Mouse (Mus musculus) hindbrain, postnatal 0 days (tissue): ENCODE data around the gene Grb7. TPM values are rescaled to one million over a fixed set of nuclear protein-coding genes. Genes with fewer than 3 reads are reported as not detected.

Experiments
- ATAC-seq: fragments of 200-750 bp; cut with Nextera tagmentation; 2 replicates; pipeline ENCODE4 v1.8.0; 2017; ENCODE audit warnings: mild to moderate bottlenecking, moderate TSS enrichment, moderate library complexity
- DNase-seq: peaks from one replicate; pipeline ENCODE4 v3.0.0-alpha.2; 2015; ENCODE audit warnings: low spot score
- H3K27ac ChIP-seq: fragments of 300-500 bp; sonication (generic); 2 replicates; pipeline ENCODE4 v1.5.1; 2014; ENCODE audit warnings: mild to moderate bottlenecking
- H3K27me3 ChIP-seq: fragments of 300-500 bp; sonication (generic); 2 replicates; pipeline ENCODE4 v1.6.1; 2014; ENCODE audit warnings: low read length, mixed read lengths; ENCODE audit not compliant: insufficient read depth
- H3K36me3 ChIP-seq: fragments of 300-500 bp; sonication (generic); 2 replicates; pipeline ENCODE4 v1.6.1; 2014; ENCODE audit warnings: low read length, mixed read lengths; ENCODE audit not compliant: insufficient read depth
- H3K4me1 ChIP-seq: fragments of 300-500 bp; sonication (generic); 2 replicates; pipeline ENCODE4 v1.6.1; 2014; ENCODE audit warnings: antibody characterized with exemption, low read length, mixed read lengths; ENCODE audit not compliant: insufficient read depth
- H3K4me2 ChIP-seq: fragments of 300-500 bp; sonication (generic); 2 replicates; pipeline ENCODE4 v1.6.1; 2014; ENCODE audit warnings: low read depth, mild to moderate bottlenecking, low read length, moderate library complexity, mixed read lengths
- H3K4me3 ChIP-seq: fragments of 300-500 bp; sonication (generic); 2 replicates; pipeline ENCODE4 v1.5.1; 2014; ENCODE audit warnings: low read length
- H3K9ac ChIP-seq: fragments of 300-500 bp; sonication (generic); replicated peaks from 2 replicates; pipeline ENCODE4 v1.6.1; 2014; ENCODE audit warnings: mild to moderate bottlenecking, low read length, moderate library complexity, mixed read lengths
- H3K9me3 ChIP-seq: fragments of 300-500 bp; sonication (generic); 2 replicates; pipeline ENCODE4 v1.6.1; 2016; ENCODE audit warnings: low read length, mixed read lengths
- CTCF ChIP-seq: IDR thresholded peaks from 2 replicates; pipeline ENCODE4 v1.5.1; 2016; ENCODE audit warnings: antibody characterized with exemption, control low read depth, low read depth
- WGBS: fragments of 180-500 bp; shearing (Covaris S2); extraction: QIAGEN DNeasy Blood & Tissue Kit; methylation state at CpG from one replicate; pipeline ENCODE4 v1.1.7; 2014; 5-methylcytosine and 5-hydroxymethylcytosine counted together
- polyA plus RNA-seq: library from polyadenylated mRNA; unstranded; fragments of >200 nt; fragmentation: Nextera tagmentation; extraction: Ambion mirVana; gene quantifications from 2 replicates; pipeline ENCODE4 v1.2.1, GENCODE M21; 2015
- total RNA-seq: library from RNA; depleted of rRNA; stranded (reverse); fragments of >200 nt; gene quantifications from 2 replicates; pipeline ENCODE4 v1.2.3, GENCODE M21; 2014

The Grb7 gene
- total and polyA plus RNA-seq, 2 experiments from 2014 or later: 2.0 to 2.7 TPM

DNA sequence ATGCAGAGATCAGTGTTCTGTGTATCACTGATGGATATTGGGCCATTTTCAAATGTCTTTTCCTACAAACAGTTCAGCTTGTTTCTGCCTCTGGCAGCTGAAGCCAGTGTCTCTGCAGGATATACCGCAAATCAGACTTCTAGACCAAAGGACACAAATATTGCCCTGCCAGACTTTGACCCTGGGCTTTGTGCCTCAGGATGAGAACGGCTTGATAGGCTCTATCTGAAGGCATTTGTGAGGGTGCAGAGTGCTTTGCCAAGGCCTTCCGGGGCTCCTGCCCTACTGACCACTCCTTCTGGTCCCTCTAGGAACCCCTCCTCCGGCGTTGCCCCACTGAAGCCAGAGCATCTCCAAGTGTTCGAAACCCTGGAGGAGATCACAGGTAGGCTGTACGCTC lies 19.6 kb upstream of the Grb7 start:
- Histone ChIP-seq H3K36me3 (no peaks in the 10 kb centered on the region), H3K27me3 (no peaks in the 10 kb centered on the region), H3K4me1 (no peaks in the 10 kb centered on the region), H3K4me3 (no peak overlapping the region), H3K9ac (no peak overlapping the region), H3K9me3 (no peaks in the 10 kb centered on the region), H3K4me2 (no peak overlapping the region), H3K27ac (no peak overlapping the region)
- ATAC-seq (no peak), DNase-seq (no peak)
- 91% methylated on average over 7 of the region's 7 CpGs for WGBS
- TF ChIP-seq CTCF: no peak

DNA sequence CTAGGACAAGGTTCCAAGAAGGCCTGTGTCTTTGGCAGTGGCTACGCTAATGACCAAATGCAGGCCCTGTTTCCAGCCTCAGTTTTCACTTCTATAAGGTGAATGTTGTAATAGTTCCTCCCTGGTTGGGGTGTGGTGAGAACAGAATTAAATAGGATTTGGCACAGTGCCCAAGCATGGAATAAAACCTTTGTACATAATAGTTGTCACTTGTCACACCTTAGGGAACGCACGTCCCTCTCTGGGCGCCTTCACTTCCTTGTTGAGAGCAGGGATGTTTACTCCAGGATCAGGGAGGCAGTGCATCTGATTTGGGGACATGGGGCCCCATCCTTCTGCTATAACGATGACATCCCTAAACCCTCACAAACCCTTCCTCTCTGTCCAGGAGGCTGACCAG lies 17.8 kb upstream of the Grb7 start:
- H3K4me3 ChIP-seq: no peak overlapping the region
- ATAC-seq (no peak), DNase-seq (no peak)
- no peaks in the 10 kb centered on the region for H3K27me3 ChIP-seq
- TF ChIP-seq CTCF: no peak
- no peak overlapping the region for H3K27ac ChIP-seq
- 86% methylated on average over 5 of the region's 5 CpGs for WGBS
- no peaks in the 10 kb centered on the region for H3K9me3 ChIP-seq
- no peak overlapping the region for H3K9ac ChIP-seq
- no peaks in the 10 kb centered on the region for H3K4me1 ChIP-seq
- no peak overlapping the region for H3K4me2 ChIP-seq
- no peaks in the 10 kb centered on the region for H3K36me3 ChIP-seq

DNA sequence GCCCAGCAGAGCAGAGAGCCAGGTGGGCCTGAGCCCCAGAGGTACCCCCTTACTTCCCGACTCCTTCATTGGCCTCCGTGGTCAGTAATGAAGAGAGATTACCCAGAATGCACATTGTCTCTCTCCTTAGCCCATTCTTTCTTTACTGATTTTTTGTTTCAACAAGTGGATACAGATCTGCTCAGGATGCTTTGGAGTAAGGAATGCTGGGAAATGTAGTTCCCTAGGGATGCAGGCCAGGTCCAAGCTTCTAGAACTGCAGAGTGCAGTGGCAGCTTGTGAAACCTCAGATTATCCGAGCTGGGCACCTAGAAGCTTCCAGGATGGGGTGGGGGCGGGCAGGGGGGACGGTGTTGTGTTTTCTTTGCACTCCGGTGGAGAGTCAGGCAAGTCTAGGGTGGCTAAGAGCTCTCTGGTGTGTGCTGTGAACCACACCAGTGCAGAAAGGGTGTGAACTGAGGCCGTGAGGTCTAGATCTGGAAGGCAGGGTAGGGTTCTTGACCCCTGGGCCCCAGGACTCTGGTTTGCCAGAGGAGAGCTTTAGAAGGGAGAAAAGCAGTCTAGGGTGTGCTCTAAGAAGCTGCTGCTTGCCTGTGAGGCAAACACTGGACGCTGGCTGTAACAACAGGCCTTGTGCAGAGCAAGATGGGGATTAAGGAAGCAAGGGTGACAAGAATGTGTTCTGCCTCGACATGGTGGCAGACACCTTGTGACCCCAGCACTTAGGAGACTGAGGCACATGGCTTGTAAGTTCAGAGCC lies 14.3 kb upstream of the Grb7 start:
- Histone ChIP-seq H3K9me3 (no peaks in the 10 kb centered on the region), H3K4me3 (no peak overlapping the region), H3K4me2 (no peak overlapping the region), H3K9ac (no peak overlapping the region), H3K4me1 (no peaks in the 10 kb centered on the region), H3K27ac (no peak overlapping the region), H3K27me3 (no peaks in the 10 kb centered on the region), H3K36me3 (peaks cover 5% of the 10 kb centered on the region; the same call in 1 of the 2 replicates)
- ATAC-seq: no peak
- DNase-seq: no peak
- 79% methylated on average over 9 of the region's 9 CpGs for WGBS
- TF ChIP-seq CTCF: no peak

DNA sequence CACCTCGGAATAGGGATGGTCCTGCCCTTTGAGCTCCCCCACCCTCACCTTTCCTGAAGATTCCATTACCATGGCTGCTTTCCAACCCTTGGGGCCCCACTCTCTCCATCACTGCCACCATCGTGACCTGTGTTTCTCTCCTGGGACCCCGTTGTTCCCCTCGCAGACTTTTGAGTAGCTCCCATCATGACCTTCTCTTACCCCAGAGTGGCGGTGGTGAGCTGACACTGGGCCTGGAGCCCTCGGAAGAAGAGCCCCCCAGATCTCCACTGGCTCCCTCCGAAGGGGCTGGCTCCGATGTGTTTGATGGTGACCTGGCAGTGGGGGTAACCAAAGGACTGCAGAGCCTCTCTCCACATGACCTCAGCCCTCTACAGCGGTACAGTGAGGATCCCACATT lies 10.5 kb upstream of the Grb7 start:
- Histone ChIP-seq H3K27ac (no peak overlapping the region), H3K4me2 (no peak overlapping the region), H3K4me3 (no peak overlapping the region), H3K9me3 (no peaks in the 10 kb centered on the region), H3K9ac (no peak overlapping the region), H3K4me1 (no peaks in the 10 kb centered on the region), H3K36me3 (peaks cover 6% of the 10 kb centered on the region; the same call in 1 of the 2 replicates), H3K27me3 (no peaks in the 10 kb centered on the region)
- no peak for TF ChIP-seq CTCF
- no peak for DNase-seq
- 88% methylated on average over 9 of the region's 9 CpGs for WGBS
- no peak for ATAC-seq

- no peak overlapping the region for H3K4me3 ChIP-seq
- H3K9ac ChIP-seq: peak overlapping the region; percentile 65; the same call in 1 of the 2 replicates
- DNase-seq (no peak), ATAC-seq (no peak)
- H3K4me2 ChIP-seq: peak overlapping the region; percentile 70
- H3K36me3 ChIP-seq: peaks cover 6% of the 10 kb centered on the region; the same call in 1 of the 2 replicates
- no peak for TF ChIP-seq CTCF
- H3K27ac ChIP-seq: no peak overlapping the region
- H3K9me3 ChIP-seq: no peaks in the 10 kb centered on the region
- 84% methylated on average over 6 of the region's 6 CpGs for WGBS
- H3K4me1 ChIP-seq: no peaks in the 10 kb centered on the region
- H3K27me3 ChIP-seq: no peaks in the 10 kb centered on the region
Measured at GRCm38 (mm10) chr11:98437441-98437840, 8.8 kb upstream of the Grb7 start.

DNA sequence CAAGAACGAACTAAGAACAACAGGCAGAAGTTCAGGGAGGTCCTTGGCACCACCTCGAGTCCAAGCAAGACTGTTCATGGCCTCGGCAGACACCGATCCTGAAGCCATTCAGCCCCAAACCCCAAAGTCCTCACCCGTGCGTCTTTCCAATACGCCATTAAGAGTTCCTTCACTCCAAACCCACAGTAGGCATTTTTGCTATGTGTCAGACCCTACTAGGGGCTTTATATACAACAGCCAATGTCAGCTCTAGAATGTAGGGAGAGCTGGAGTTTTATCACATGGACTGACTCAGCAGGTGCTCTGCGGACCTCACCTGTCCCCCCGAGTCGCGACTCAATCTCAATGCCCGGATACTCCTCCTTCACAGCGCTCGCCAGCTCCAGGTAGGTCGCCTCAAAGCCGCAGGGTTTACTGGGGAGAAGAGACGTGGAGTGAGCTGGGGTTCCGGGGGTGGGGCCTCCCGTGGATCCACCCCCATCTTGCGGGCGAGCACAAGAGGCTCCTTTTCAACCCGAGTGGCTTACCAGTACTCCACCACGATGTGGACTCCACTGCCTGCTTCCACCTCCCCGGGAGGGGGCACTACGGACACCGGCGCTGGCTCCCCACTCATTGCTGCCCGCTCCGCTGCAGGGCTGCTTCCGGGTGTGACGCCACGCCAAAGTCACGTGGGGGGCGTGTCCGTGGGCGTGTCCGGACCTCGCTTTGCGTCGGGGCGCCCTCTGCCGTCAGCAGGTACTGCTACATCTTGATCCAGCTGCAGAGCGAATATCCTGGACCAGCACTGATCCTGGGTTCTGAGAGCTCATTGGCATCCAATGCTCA lies 7.6 kb upstream of the Grb7 start, which contains the start of gene Mien1:
Mien1 (minus strand) TSS at position 661 of the 828 bp plus-strand sequence.
- no peaks in the 10 kb centered on the region for H3K4me1 ChIP-seq
- 3% methylated on average over 43 of the region's 43 CpGs for WGBS
- H3K36me3 ChIP-seq: peaks cover 6% of the 10 kb centered on the region; the same call in 1 of the 2 replicates
- no peaks in the 10 kb centered on the region for H3K9me3 ChIP-seq
- H3K27ac ChIP-seq: peak within 1 kb of the TSS; percentile 54
- peak within 1 kb of the TSS; percentile 59 for H3K4me3 ChIP-seq
- H3K27me3 ChIP-seq: no peaks in the 10 kb centered on the region
- peak; percentile 95 for ATAC-seq
- peak; percentile 96 for DNase-seq
- TF ChIP-seq CTCF: peak; percentile 95
- H3K9ac ChIP-seq: peak within 1 kb of the TSS; percentile 65
- peak within 1 kb of the TSS; percentile 70 for H3K4me2 ChIP-seq
